In genomic region chr19:58558352-58558751, GRCm38 (mm10) we compare ENCODE assay signal across 8 mouse cellular contexts. TPM values are rescaled to one million over a fixed set of nuclear protein-coding genes. Genes with fewer than 3 reads are reported as not detected.
A peak's percentile ranks its signal among the peaks of the same experiment; 100 is the strongest.
DNase-seq lines count a peak whose midpoint lies in the region; ATAC-seq and TF ChIP-seq lines count a peak whose summit lies in the region.
"Had no signal": no experiment of that assay in that cellular context is flagged by ENCODE, and none has a peak within 500 bp of the region (broad histone marks: within the 10 kb centered on the region; RNA-seq: fewer than 3 reads in every experiment).

No protein-coding gene starts in this region.

- no peak overlapping the region for H3K9ac ChIP-seq in hindbrain, embryonic 14.5 days
- H3K9ac ChIP-seq in hindbrain, embryonic 16.5 days (ENCODE audit: low read depth, low read length), result no peak overlapping the region
- H3K9ac ChIP-seq: liver, embryonic 13.5 days had no signal

- no peak for ATAC-seq in hindbrain, embryonic 14.5 days (ENCODE audit: low FRiP score)
- ATAC-seq in hindbrain, embryonic 16.5 days, result no peak

- intact Hi-C loops in left cerebral cortex, adult 2 months (cut with DNase I), result loop anchor here (1.0 to 5.0 kb wide), 6 partner anchors 90 to 904 kb away; no protein-coding TSS in a partner anchor

- peak; percentile 79 for TF ChIP-seq CTCF in left cerebral cortex, adult 2 months (IDR thresholded peaks at IDR 0.05)

- no peaks in the 10 kb centered on the region for H3K9me3 ChIP-seq in hindbrain, embryonic 14.5 days (ENCODE audit: control insufficient read depth, low read length)
- no peaks in the 10 kb centered on the region for H3K9me3 ChIP-seq in hindbrain, embryonic 16.5 days (ENCODE audit: control insufficient read depth, low read length)
- peaks cover 2% of the 10 kb centered on the region; the same call in 1 of the 2 replicates for H3K9me3 ChIP-seq in embryonic facial prominence, embryonic 10.5 days
- H3K9me3 ChIP-seq: liver, embryonic 13.5 days had no signal

- H3K4me1 ChIP-seq in hindbrain, embryonic 14.5 days (replicated peaks; ENCODE audit: control insufficient read depth, insufficient read depth, low read length), result no peaks in the 10 kb centered on the region
- H3K4me1 ChIP-seq in hindbrain, embryonic 16.5 days (ENCODE audit: control insufficient read depth, insufficient read depth, low read depth, low read length), result no peaks in the 10 kb centered on the region
- H3K4me1 ChIP-seq in embryonic facial prominence, embryonic 10.5 days, result no peaks in the 10 kb centered on the region
- H3K4me1 ChIP-seq: liver, embryonic 13.5 days had no signal

- no peaks in the 10 kb centered on the region for H3K27me3 ChIP-seq in hindbrain, embryonic 14.5 days (ENCODE audit: control insufficient read depth, insufficient read depth, low read length)
- H3K27me3 ChIP-seq in hindbrain, embryonic 16.5 days (replicated peaks; ENCODE audit: control insufficient read depth, insufficient read depth, low read length), result no peaks in the 10 kb centered on the region
- no peaks in the 10 kb centered on the region for H3K27me3 ChIP-seq in embryonic facial prominence, embryonic 10.5 days (replicated peaks; ENCODE audit: low read depth, poor library complexity, severe bottlenecking)
- H3K27me3 ChIP-seq: liver, embryonic 13.5 days had no signal

- peak; percentile 83 for DNase-seq in hindbrain, embryonic 14.5 days (ENCODE audit: low spot score)
- peak; percentile 31 to 46 for DNase-seq in B cell, adult 2 months
- DNase-seq in Muller cell, postnatal 12 days (ENCODE audit: inconsistent ontology term), result peak; percentile 36
- peak; percentile 30 for DNase-seq in embryonic facial prominence, embryonic 10.5 days (ENCODE audit: low spot score)
- peak; percentile 18 to 54 for DNase-seq in left cerebral cortex, adult 2 months (ENCODE audit: extremely low spot score in 1 of 2, low spot score in 2 of 2)
- DNase-seq in right cerebral cortex, postnatal 14 days, result peak; percentile 48
- DNase-seq: liver, embryonic 13.5 days had no signal

- no peaks in the 10 kb centered on the region for H3K36me3 ChIP-seq in hindbrain, embryonic 14.5 days (replicated peaks; ENCODE audit: control insufficient read depth, insufficient read depth)
- no peaks in the 10 kb centered on the region for H3K36me3 ChIP-seq in hindbrain, embryonic 16.5 days (ENCODE audit: control insufficient read depth, insufficient read depth, low read length)
- no peaks in the 10 kb centered on the region for H3K36me3 ChIP-seq in embryonic facial prominence, embryonic 10.5 days (replicated peaks)
- H3K36me3 ChIP-seq: liver, embryonic 13.5 days had no signal

- 43% methylated on average over 5 of the region's 5 CpGs for WGBS in hindbrain, embryonic 14.5 days
- 44% methylated on average over 5 of the region's 5 CpGs for WGBS in hindbrain, embryonic 16.5 days
- WGBS in embryonic facial prominence, embryonic 10.5 days, result 55% methylated on average over 5 of the region's 5 CpGs

- no peak overlapping the region for H3K27ac ChIP-seq in hindbrain, embryonic 14.5 days
- no peak overlapping the region for H3K27ac ChIP-seq in hindbrain, embryonic 16.5 days (ENCODE audit: low read depth, low read length)
- no peak overlapping the region for H3K27ac ChIP-seq in embryonic facial prominence, embryonic 10.5 days (replicated peaks)
- no peak overlapping the region for H3K27ac ChIP-seq in left cerebral cortex, adult 2 months
- H3K27ac ChIP-seq: liver, embryonic 13.5 days had no signal

- H3K4me3 ChIP-seq in hindbrain, embryonic 14.5 days (replicated peaks; ENCODE audit: low read length), result no peak overlapping the region
- H3K4me3 ChIP-seq in hindbrain, embryonic 16.5 days (ENCODE audit: low read length), result no peak overlapping the region
- H3K4me3 ChIP-seq in embryonic facial prominence, embryonic 10.5 days, result no peak overlapping the region
- no peak overlapping the region for H3K4me3 ChIP-seq in left cerebral cortex, adult 2 months
- H3K4me3 ChIP-seq: liver, embryonic 13.5 days had no signal

- no peak overlapping the region for H3K4me2 ChIP-seq in hindbrain, embryonic 14.5 days (replicated peaks)
- H3K4me2 ChIP-seq in hindbrain, embryonic 16.5 days (ENCODE audit: low read length), result no peak overlapping the region
- H3K4me2 ChIP-seq: liver, embryonic 13.5 days had no signal

RNA-seq across cellular contexts. Expression of gene Ccdc172, which starts 46.6 kb away (rescaled TPM):
- polyA plus RNA-seq in hindbrain, embryonic 14.5 days (2014; fragmentation: Nextera tagmentation; extraction: Ambion mirVana), result not detected in 2 replicates
- 0.24 TPM in 1 of 2 replicates, not detected in the other for polyA plus RNA-seq in hindbrain, embryonic 16.5 days (2015; fragmentation: Nextera tagmentation; extraction: Ambion mirVana)
- polyA plus RNA-seq in embryonic facial prominence, embryonic 10.5 days (2016; fragmentation: Nextera tagmentation; extraction: Ambion mirVana), result not detected in 2 replicates
- total RNA-seq in left cerebral cortex, adult 2 months (2021), result not detected
- polyA plus RNA-seq: liver, embryonic 13.5 days had no signal

Comparison
In these comparisons a context has a peak if more than half of its experiments do, and no peak if none do; other contexts are left out.
1. DNase-seq: peak in every context shown above with its lines; median percentile 83 in hindbrain, embryonic 14.5 days; 48 in right cerebral cortex, postnatal 14 days; 38 in B cell, adult 2 months; 36 in Muller cell, postnatal 12 days; 36 in left cerebral cortex, adult 2 months; 30 in embryonic facial prominence, embryonic 10.5 days.